Mouse (Mus musculus): Measurements from ENCODE around the gene Rubcnl.

Rubcnl gene

GRCm38 (mm10) chr14:75017877-75018825 lies 2.3 kb downstream of the Rubcnl start:
- no peak for DNase-seq (ENCODE audit: low read depth, low spot score)

GRCm38 (mm10) chr14:75018829-75019228 lies 3.0 kb downstream of the Rubcnl start:
- no peak for DNase-seq (ENCODE audit: low read depth, low spot score)

DNA sequence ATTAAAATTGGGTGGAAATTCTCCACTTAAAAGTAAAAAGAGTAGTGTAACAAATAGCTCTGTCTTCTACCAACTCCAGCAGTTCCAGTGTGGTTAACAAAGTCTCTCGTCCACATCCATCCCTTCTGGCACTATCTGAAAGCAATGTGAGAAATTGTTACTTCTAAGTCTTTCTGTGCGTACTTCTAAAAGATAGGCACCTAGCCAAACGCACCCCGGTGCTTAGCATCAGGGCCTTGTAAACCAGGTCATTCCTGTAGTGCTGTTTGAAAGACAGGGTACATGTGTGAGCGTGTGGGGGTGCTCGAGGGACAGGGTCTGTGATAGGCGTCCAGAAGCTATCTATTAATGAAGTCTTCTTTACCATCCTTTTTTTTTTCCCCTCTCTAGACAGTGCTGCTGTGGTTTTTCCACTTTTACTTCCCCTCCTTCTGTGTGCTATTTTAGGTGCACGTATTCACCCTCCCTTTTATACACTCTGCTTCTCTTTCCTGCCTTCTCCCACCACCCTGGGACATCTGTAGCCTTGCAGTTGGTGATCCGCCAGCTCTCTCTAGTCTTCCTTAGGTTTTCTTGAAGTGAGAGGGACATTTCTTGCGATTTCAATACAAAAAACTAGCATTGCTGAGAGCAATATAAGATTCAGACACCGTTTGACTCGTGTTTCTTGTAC lies 4.9 kb downstream of the Rubcnl start:
- no peak for DNase-seq (ENCODE audit: low read depth, low spot score)

DNA sequence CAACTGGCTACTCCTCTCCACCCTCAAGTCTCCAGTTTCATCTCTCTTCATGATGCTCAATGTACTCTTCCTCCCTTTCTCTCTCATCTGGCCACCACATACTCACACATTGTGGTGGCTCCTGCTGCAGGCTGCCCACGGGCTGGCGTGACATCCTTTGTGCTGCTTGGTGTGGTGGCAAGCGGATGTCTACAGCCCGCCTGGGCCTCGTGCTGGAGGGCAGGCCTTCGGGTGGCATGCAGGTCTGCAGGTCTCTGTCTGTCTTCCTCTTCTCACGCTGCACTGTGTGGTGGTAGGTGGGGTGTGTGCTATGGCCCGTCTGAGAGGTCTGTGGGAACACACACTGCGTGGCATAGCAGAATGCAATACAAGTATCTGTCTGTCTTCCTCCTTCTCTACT lies 6.7 kb downstream of the Rubcnl start:
- no peak for DNase-seq (ENCODE audit: low read depth, low spot score)

DNA sequence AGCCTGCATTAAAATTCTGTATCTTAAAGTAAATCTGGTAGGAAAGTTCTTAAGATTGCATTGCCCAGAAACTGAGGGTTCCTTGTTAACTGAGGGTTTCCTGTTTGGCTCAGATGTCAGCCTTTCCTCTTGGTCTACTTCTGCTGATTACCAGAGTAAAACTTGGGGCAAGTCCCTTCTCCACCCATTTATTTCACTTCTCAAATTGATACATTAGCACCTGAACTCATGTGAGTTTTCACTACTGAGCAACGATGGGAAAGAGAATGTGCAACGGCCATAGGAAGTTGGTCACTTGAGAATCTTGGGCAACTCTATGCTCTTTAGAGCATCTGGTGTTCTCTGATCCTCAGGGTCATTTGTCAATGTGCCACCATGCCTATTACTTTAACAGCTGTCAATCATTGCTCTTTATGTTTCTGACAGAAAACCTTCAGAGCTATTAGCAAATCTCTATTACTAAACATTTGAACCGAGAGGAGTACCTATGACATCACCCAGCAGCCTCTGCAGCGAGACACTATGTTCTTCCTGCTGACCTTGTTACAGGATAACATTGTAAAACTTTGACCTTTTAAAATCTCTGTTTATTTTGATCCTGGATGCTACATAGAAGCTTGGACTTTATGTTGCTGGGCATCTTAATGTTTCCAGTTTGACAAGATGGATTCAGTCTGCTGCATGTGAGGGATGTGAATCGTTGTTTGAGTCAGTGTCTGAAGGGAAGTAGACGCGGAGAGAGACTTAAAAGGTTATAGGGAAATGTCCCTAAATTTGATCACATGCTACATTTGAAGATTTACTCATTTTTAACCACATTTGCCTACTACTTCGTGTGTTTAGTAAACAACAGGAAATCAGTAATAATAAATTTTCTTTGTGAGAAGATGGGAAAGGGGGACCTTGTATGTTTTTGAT lies 9.2 kb downstream of the Rubcnl start:
- DNase-seq (ENCODE audit: low read depth, low spot score) = no peak

- no peak for DNase-seq (ENCODE audit: low read depth, low spot score)
Measured at GRCm38 (mm10) chr14:75030764-75031163, 14.9 kb downstream of the Rubcnl start.

DNA sequence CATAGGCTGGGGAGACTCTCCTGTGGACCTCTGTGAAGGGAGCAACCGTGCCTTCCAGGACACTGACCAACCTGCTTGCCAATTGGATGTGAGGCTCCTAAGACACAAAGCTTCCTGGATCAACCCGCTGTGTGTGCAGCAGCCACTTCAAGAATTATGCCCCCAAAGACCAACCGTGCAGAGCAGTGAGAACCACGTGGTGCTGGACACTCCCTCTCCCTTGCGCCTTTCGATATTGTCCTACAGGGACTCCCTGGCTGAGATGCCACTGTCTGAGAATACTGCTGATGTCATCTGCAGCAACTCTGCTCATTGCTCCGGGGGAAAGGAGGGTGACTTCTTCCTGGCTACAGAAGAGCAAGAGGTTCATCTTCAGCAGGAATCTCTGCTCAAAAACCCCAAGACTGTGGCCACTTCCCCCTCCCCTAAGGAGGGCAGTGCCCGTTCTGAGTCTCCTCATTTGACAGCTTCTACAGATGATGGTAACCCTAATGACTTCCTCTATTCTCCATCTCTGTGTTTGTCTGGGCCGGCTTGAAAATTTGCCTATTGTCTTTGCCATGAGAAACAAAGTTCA lies 16.3 kb downstream of the Rubcnl start:
- no peak for DNase-seq (ENCODE audit: low read depth, low spot score)

- no peak for DNase-seq (ENCODE audit: low read depth, low spot score)
Measured at GRCm38 (mm10) chr14:75032742-75033141, 16.9 kb downstream of the Rubcnl start.

GRCm38 (mm10) chr14:75034240-75034639 lies 18.4 kb downstream of the Rubcnl start:
- no peak for DNase-seq (ENCODE audit: low read depth, low spot score)

DNA sequence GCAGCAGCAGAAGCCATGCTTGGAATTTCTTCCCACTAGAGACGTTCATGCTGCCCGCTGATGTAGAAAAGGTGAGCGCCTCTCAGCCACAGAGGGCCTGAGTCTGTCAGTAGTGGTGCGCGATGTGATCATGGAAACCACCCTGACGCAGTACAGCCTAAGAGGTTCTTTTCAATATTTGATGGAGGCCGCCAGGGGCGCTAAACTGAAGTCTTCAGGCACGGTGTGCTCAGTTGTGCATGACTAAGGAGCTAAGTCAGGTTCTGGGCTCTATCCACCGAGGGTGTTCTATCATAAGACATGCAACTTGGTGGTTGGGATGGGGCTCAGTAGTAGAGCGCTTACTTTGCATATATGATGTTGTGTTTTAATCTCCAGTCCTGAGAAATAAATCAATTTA lies 19.6 kb downstream of the Rubcnl start:
- no peak for DNase-seq (ENCODE audit: low read depth, low spot score)

GRCm38 (mm10) chr14:75045184-75045583 lies 29.4 kb downstream of the Rubcnl start:
- DNase-seq (ENCODE audit: low read depth, low spot score) = no peak

DNA sequence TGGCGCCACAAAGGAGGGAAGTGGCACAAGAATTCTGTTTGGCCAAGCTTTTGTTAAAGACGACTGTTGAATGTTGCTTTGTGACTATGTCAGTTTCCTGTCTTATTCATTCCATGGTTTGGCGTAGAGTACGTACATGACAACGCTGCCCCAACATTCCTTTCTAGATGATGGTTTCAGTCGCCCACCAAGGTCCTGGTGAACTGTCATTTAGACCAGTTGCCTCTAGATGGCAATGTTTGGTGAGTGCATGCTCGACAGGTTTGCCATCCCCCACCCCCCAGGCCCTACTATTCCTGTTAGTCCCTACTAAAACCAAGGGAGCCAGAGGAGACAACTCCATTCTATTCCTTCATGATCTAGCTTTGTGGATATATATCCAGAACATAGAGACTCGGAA lies 36.6 kb downstream of the Rubcnl start:
- DNase-seq (ENCODE audit: low read depth, low spot score) = no peak

GRCm38 (mm10) chr14:75054455-75055343 lies 38.9 kb downstream of the Rubcnl start:
- DNase-seq (ENCODE audit: low read depth, low spot score) = no peak

DNA sequence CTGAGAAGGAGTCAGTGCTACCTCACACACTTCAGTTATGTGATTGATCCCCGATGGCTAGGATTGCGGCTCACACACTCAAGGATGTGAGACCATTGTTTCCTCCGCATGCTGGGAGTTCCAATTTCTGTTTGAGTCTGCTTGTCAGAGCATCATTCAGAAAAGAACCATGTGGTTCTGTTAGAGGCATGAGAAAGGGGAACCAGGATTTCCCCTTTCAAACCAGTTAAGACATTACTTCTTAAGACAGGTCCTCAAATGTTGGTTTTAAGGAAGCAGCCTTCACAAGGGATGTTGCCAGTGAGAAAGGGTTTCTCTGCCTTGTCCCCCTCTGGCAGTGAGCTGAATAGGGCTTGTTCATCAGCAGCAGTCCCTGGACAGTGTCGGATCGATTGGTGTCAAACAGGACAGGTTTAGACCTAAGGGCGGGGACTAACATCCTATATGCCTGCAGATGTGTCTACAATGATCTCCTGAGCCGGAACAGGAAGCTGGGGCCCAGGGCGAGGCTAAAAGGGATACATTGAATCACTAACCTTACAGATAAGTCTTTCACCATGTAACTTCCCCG lies 41.1 kb downstream of the Rubcnl start:
- no peak for DNase-seq (ENCODE audit: low read depth, low spot score)

DNA sequence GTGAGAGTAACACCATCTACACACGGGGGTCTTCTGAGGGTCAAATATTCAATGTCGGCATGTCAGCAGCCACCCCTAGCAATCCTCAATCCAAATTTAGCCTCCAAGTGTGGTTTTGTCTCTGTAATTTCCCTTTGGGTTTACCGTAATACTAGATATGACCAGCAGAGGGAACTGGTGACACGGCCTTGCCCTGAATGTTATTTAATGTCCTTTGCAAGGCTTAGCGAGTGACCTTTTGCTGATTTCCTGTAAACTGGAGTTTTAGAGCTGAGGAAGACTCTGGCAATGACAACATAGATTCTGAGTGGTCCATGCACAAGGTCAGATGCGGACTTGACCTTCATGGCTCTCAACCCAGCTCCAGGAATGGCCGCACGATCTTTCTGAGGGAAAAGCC lies 44.7 kb downstream of the Rubcnl start:
- no peak for DNase-seq (ENCODE audit: low read depth, low spot score)

GRCm38 (mm10) chr14:75063936-75064335 lies 48.1 kb downstream of the Rubcnl start:
- DNase-seq (ENCODE audit: low read depth, low spot score) = no peak

GRCm38 (mm10) chr14:75064520-75064919 lies 48.7 kb downstream of the Rubcnl start:
- no peak for DNase-seq (ENCODE audit: low read depth, low spot score)

DNA sequence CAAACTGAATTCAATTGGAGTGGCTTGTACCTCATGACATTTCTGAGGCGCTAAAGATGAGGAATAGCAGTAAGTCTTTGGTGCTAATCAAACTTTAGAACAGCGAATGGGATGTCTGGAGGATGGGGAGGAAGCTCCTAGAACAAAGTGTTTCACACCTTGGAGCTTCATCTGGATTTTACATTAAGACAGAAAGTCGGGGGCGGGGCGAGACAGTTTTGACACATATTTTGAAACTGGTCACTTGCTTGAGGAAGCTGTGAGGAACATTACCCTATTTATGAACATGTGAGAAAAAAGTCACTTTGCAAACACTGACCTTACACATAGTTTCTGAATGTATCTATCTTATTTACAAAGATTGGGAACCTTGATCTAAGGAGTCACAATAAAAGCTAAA lies 49.4 kb downstream of the Rubcnl start:
- no peak for DNase-seq (ENCODE audit: low read depth, low spot score)

DNA sequence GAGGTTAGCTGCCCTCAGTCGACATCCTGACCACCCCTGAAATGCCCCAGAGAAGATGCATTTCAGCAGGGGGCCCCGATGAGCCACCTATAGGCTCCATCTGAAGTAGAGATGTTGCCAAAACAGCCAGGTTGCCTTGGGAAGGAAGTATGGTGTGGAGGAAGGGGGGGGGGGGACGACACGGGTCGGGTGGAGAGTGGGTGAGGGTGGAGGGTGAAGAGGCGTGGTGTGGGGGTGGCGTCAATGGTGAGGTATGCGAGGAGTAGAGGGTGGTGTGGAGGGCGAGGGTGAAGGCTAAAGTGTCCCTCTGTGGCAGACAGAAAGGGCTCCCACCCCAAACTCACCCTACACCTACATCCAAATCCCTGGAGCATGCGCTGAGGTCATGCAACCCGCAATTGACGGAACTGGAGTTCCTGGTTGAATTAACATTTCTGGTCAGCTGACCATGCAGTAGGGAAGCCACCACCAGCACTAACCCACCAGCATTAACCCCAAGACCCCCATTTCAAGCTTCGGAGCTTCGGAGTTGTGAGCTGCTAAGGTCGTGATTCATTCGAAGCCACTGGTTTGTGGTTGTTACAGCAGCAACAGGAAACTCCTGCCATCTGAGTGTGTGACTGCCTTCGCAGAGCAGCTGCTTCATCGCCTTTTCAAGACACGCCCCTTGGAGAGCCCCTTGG lies 52.7 kb downstream of the Rubcnl start:
- no peak for DNase-seq (ENCODE audit: low read depth, low spot score)

Data from skeletal muscle tissue, adult 2 months (tissue).